Mouse (Mus musculus) G1E (cell line): ENCODE results near the gene Nat8f2. TPM values are rescaled to one million over a fixed set of nuclear protein-coding genes. Genes with fewer than 3 reads are reported as not detected.

ENCODE experiments used
- ATAC-seq: 2 replicates; pipeline ENCODE4 v1.8.0; 2016; ENCODE audit warnings: mild to moderate bottlenecking; ENCODE audit not compliant: insufficient number of reproducible peaks, poor library complexity, low FRiP score, severe bottlenecking; ENCODE audit errors: extremely low read depth
- DNase-seq: peaks from one replicate; pipeline ENCODE4 v3.0.0; 2012; ENCODE audit warnings: low spot score
- H3K27me3 ChIP-seq: 2 replicates; pipeline ENCODE4 v1.6.1; 2012; ENCODE audit warnings: mild to moderate bottlenecking, low read length, inconsistent platforms; ENCODE audit not compliant: insufficient read depth
- H3K36me3 ChIP-seq: replicated peaks from 2 replicates; pipeline ENCODE3; 2012; ENCODE audit warnings: mild to moderate bottlenecking, inconsistent platforms
- H3K4me1 ChIP-seq: 2 replicates; pipeline ENCODE4 v1.6.1; 2012; ENCODE audit warnings: low read depth, low read length, inconsistent platforms, mixed read lengths; ENCODE audit not compliant: insufficient read depth
- H3K4me3 ChIP-seq: 2 replicates; pipeline ENCODE4 v1.5.1; 2012; ENCODE audit warnings: low read depth, mild to moderate bottlenecking, inconsistent platforms, low read length, moderate library complexity, mixed read lengths
- H3K9me3 ChIP-seq: replicated peaks from 2 replicates; pipeline ENCODE4 v1.6.1; 2012; ENCODE audit warnings: inconsistent platforms
- CTCF ChIP-seq: IDR thresholded peaks from 2 replicates; pipeline ENCODE4 v1.5.1; 2012; ENCODE audit warnings: low read depth, low read length, inconsistent platforms, mixed read lengths
- GATA1 ChIP-seq: IDR thresholded peaks from 2 replicates; pipeline ENCODE4 v1.6.1; 2012; ENCODE audit warnings: borderline replicate concordance, low read length, inconsistent platforms, mixed read lengths
- GATA2 ChIP-seq: IDR thresholded peaks from 2 replicates; pipeline ENCODE4 v1.6.1; 2012; ENCODE audit warnings: low read depth, low read length, inconsistent platforms, borderline replicate concordance
- POLR2AphosphoS5 ChIP-seq: IDR thresholded peaks from 2 replicates; pipeline ENCODE4 v1.6.1; 2012; ENCODE audit warnings: low read depth, low read length, inconsistent platforms; ENCODE audit not compliant: insufficient replicate concordance
- TAL1 ChIP-seq: conservative IDR thresholded peaks from 2 replicates; pipeline ENCODE4 v1.6.1; 2012; ENCODE audit warnings: low read depth, low read length, inconsistent platforms, mixed read lengths
- polyA plus RNA-seq: library from polyadenylated mRNA; stranded (reverse); fragments of >175 nt; gene quantifications from 2 replicates; pipeline ENCODE4 v1.2.3, GENCODE M21; 2012
- total RNA-seq, 2 experiments: library from RNA; stranded (forward) in 1 of 2; stranded (reverse) in 1 of 2; fragments of 200-1000 nt in 1 of 2; fragments of >200 nt in 1 of 2; fragmentation: Nextera tagmentation in 1 of 2; gene quantifications; 2 replicates each; pipeline ENCODE4 v1.2.3; 2014 to 2017

Nat8f2 gene
- total and polyA plus RNA-seq, 3 experiments, result 0.11 TPM; not detected in 2

DNA sequence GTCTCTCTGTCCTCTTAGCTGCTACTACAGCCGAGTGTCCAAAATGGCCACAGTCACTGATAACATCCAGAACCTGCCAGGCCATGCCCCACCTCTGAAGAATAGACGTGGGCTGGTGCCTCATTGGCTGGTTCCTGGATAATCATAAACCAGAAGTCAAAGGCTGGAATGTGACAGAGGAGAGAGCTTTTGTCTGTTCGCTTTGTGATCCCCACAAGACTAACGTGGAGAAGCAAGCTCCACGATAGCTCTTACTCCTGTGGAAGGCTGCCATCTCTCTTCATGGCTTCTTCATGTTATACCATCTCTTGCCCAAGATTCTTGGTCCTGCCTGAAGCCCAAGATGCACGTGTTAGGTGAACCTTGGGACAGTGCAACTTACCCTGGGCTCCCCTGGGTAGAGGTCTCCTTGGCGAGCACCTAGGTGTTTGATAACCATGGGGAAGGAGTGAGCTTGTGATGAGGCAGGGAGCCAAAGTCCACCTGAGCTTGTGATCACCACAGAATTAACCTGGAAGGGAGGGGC is 37.1 kb downstream of the Nat8f2 start, which contains the start of gene Nat8:
TSS of gene Nat8 (minus strand) at position 287 of the 526 bp plus-strand sequence.
- Histone ChIP-seq H3K4me3 (no peak within 1 kb of the TSS), H3K4me1 (no peaks in the 10 kb centered on the region), H3K9me3 (no peaks in the 10 kb centered on the region), H3K27me3 (no peaks in the 10 kb centered on the region), H3K36me3 (no peaks in the 10 kb centered on the region)
- no peak for ATAC-seq
- TF ChIP-seq GATA2 (no peak), TAL1 (no peak), CTCF (no peak), GATA1 (no peak), POLR2AphosphoS5 (no peak)
- DNase-seq, result no peak

DNA sequence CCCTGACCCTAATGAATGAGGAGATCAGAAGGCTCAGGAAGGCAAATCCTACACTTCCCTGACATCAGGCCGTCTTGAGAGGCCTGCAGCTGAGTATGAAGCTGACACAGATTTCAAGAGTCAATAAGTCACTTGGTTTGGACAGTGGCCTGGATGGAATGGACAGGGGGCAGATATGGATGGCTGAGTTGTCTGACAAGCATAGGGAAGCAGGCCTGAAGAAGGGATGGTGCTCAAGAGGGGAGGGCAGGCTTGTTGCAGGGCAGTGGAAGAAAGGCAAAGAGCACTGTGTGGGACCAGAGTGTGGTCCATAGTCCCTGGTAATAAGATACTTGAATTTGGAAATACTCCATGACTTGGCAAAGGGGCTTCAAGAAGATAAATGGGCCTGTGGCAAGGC is 39.5 kb downstream of the Nat8f2 start:
- Histone ChIP-seq H3K36me3 (no peaks in the 10 kb centered on the region), H3K4me1 (no peaks in the 10 kb centered on the region), H3K9me3 (no peaks in the 10 kb centered on the region), H3K4me3 (no peak overlapping the region), H3K27me3 (no peaks in the 10 kb centered on the region)
- DNase-seq, result no peak
- ATAC-seq, result no peak
- no peak for TF ChIP-seq POLR2AphosphoS5
- TF ChIP-seq GATA1, result no peak
- no peak for TF ChIP-seq CTCF
- no peak for TF ChIP-seq GATA2
- TF ChIP-seq TAL1, result no peak

DNA sequence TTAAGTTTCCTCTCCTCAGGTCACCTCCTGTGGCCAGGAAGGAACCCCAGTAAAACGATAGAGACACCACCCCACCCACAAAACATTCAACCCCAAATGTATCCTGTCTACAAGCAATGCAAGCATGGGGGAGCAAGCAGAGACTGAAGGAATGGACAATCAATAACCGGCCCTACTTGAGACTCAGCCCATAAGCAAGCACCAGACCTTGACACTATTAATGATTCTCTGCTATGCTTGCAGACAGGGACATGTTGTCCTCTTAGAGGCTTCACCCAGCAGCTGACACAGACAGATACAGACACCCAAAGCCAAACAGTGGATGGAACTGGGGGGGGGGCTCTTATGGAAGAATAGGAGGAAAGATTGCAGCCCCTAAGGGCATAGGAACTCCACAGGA is 43.1 kb downstream of the Nat8f2 start:
- no peaks in the 10 kb centered on the region for H3K4me1 ChIP-seq
- DNase-seq, result no peak
- peaks cover 3% of the 10 kb centered on the region; the same call in 1 of the 2 replicates for H3K27me3 ChIP-seq
- H3K4me3 ChIP-seq, result no peak overlapping the region
- no peak for ATAC-seq
- no peaks in the 10 kb centered on the region for H3K9me3 ChIP-seq
- H3K36me3 ChIP-seq, result no peaks in the 10 kb centered on the region
- TF ChIP-seq TAL1, result no peak
- TF ChIP-seq GATA1, result no peak
- TF ChIP-seq GATA2, result no peak
- no peak for TF ChIP-seq CTCF
- no peak for TF ChIP-seq POLR2AphosphoS5

DNA sequence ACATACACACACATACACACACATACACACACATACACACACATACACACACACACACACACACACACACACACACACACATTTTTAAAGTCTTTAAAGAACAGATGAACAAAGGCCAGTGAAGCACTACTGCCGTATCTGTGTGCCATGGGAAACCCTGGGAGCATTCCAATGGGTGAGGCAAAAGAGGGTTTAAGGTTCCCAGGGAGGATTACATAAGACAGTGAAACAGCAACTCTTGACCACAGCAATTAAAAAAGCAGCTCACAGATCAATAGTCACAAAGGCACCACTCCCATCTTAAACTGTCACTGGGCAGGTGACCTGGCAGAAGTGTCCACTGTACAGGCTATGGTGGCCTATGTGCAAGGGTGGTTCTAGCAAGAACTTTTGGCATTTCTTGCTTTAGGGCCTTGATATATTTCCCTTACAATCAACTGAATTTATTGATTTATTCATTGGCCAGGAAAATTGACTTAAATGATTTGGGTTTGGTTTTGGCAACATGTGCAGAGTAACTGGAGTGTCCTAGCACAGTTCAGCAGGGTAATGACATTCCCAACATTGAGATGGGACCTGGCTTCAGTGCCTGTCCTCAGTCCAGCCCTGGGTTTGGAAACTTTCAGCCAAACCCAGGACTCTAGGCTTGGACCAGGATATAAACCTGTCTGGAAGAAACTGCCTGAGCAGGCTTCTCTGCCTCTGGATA is 45.4 kb downstream of the Nat8f2 start:
- no peak for ATAC-seq
- Histone ChIP-seq H3K36me3 (no peaks in the 10 kb centered on the region), H3K9me3 (no peaks in the 10 kb centered on the region), H3K4me3 (no peak overlapping the region), H3K4me1 (no peaks in the 10 kb centered on the region), H3K27me3 (peaks cover 3% of the 10 kb centered on the region; the same call in 1 of the 2 replicates)
- no peak for DNase-seq
- no peak for TF ChIP-seq GATA2
- no peak for TF ChIP-seq GATA1
- no peak for TF ChIP-seq TAL1
- no peak for TF ChIP-seq POLR2AphosphoS5
- no peak for TF ChIP-seq CTCF

DNA sequence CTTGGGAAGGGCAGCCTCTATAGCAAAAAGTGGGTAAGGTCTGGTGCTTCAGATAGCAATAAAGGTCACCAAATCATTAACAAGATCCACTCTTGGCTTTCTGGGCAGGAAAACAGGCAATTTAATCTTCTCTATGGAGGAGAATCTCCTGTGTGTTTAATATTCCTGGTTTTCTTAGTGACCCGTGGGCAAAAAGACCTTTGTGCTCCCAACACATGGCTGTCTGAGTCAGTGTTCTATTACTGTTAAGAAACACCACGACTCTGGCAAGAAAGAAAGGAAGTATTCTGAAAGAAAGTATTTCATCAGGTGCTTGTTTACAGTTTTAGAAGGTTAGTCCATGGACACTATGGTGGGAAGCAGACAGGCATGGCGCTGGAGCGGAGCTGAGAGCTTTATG is 46.7 kb downstream of the Nat8f2 start:
- DNase-seq (no peak), ATAC-seq (no peak)
- no peak for TF ChIP-seq CTCF
- no peak for TF ChIP-seq POLR2AphosphoS5
- no peak for TF ChIP-seq GATA1
- TF ChIP-seq GATA2, result no peak
- no peak for TF ChIP-seq TAL1
- Histone ChIP-seq H3K36me3 (no peaks in the 10 kb centered on the region), H3K27me3 (peaks cover 3% of the 10 kb centered on the region; the same call in 1 of the 2 replicates), H3K4me3 (no peak overlapping the region), H3K4me1 (no peaks in the 10 kb centered on the region), H3K9me3 (no peaks in the 10 kb centered on the region)

DNA sequence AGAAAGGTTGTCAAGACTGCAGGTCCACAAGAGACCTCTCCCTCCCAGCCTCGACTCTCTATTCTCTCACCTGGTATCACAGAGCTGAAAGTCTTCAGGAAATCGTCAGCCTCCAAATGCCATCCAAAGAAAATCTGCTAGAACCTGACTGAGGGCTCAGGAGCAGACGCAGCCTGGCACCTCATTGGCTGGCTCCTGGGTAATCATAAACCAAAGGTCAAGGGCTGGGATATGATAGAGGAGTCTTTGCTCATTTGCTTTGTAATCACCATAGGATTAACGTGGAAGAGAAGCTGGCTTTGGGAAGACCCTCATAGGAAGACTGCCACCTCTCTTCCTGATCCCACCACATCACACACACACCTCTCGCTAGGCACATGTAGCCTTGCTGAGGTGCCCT is 48.1 kb downstream of the Nat8f2 start, which contains the start of the genes Nat8f6 and Nat8f5:
TSS of gene Nat8f6 (minus strand) at position 118 of the 400 bp plus-strand sequence.
TSS of gene Nat8f5 (minus strand) at position 136 of the 400 bp plus-strand sequence.
- no peak for ATAC-seq
- DNase-seq, result no peak
- no peaks in the 10 kb centered on the region for H3K9me3 ChIP-seq
- H3K36me3 ChIP-seq, result no peaks in the 10 kb centered on the region
- no peak within 1 kb of the TSS for H3K4me3 ChIP-seq
- TF ChIP-seq POLR2AphosphoS5 (no peak), TAL1 (no peak), GATA2 (no peak), GATA1 (no peak), CTCF (no peak)
- H3K4me1 ChIP-seq, result no peaks in the 10 kb centered on the region
- H3K27me3 ChIP-seq, result peaks cover 3% of the 10 kb centered on the region; the same call in 1 of the 2 replicates

DNA sequence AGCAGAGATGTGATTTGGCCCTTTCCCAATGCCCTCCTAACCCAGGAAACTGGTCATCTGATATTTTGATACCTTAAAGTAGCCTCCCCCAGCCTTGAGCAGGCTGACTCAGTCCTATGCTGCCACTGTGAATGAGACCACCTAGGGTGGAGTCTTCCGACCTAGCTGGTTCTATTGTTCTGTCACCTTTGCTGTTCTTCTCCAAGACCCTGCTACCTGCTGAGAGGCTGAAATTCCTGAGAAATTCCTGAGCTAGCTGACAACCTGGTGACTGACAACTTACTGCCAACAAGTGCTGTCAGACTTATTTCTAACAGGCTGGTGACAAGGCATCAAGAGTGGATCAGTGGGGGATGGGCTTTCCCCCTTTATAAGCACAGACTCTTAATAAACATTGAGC is 50.6 kb downstream of the Nat8f2 start:
- TF ChIP-seq POLR2AphosphoS5, result no peak
- no peak for TF ChIP-seq TAL1
- no peak for TF ChIP-seq GATA1
- no peak for TF ChIP-seq CTCF
- TF ChIP-seq GATA2, result no peak
- no peak overlapping the region for H3K4me3 ChIP-seq
- H3K27me3 ChIP-seq, result no peaks in the 10 kb centered on the region
- no peaks in the 10 kb centered on the region for H3K36me3 ChIP-seq
- no peaks in the 10 kb centered on the region for H3K4me1 ChIP-seq
- H3K9me3 ChIP-seq, result no peaks in the 10 kb centered on the region
- DNase-seq (no peak), ATAC-seq (no peak)

Other genes with a start within 250 kb of the Nat8f2 start
- gene Nat8f7, start 156.0 kb downstream of the Nat8f2 start, total RNA-seq (2014; fragmentation: Nextera tagmentation), result not detected in 2 replicates
- gene Nat8f7, start 156.0 kb downstream of the Nat8f2 start, total RNA-seq (2017), result not detected in 2 replicates
- not detected in 2 replicates for gene Nat8f7, start 156.0 kb downstream of the Nat8f2 start, polyA plus RNA-seq
- gene Nat8f3, start 103.4 kb downstream of the Nat8f2 start, total RNA-seq (2014; fragmentation: Nextera tagmentation), result not detected in 2 replicates
- gene Nat8f3, start 103.4 kb downstream of the Nat8f2 start, total RNA-seq (2017), result 0.12 and 0.22 TPM in 2 replicates
- not detected in 2 replicates for gene Nat8f3, start 103.4 kb downstream of the Nat8f2 start, polyA plus RNA-seq
- gene Nat8f6, start 48.2 kb downstream of the Nat8f2 start, total RNA-seq (2014; fragmentation: Nextera tagmentation), result not detected in 2 replicates
- not detected in 2 replicates for gene Nat8f6, start 48.2 kb downstream of the Nat8f2 start, total RNA-seq (2017)
- not detected in 2 replicates for gene Nat8f6, start 48.2 kb downstream of the Nat8f2 start, polyA plus RNA-seq
- not detected in 2 replicates for gene Nat8f5, start 48.2 kb downstream of the Nat8f2 start, total RNA-seq (2014; fragmentation: Nextera tagmentation)
- gene Nat8f5, start 48.2 kb downstream of the Nat8f2 start, total RNA-seq (2017), result not detected in 2 replicates
- not detected in 2 replicates for gene Nat8f5, start 48.2 kb downstream of the Nat8f2 start, polyA plus RNA-seq
- not detected in 2 replicates for gene Nat8, start 37.1 kb downstream of the Nat8f2 start, total RNA-seq (2014; fragmentation: Nextera tagmentation)
- not detected in 2 replicates for gene Nat8, start 37.1 kb downstream of the Nat8f2 start, total RNA-seq (2017)
- not detected in 2 replicates for gene Nat8, start 37.1 kb downstream of the Nat8f2 start, polyA plus RNA-seq
- gene Nat8f4, start 35.7 kb upstream of the Nat8f2 start, total RNA-seq (2014; fragmentation: Nextera tagmentation), result 1.4 and 1.7 TPM in 2 replicates
- 3.1 and 3.6 TPM in 2 replicates for gene Nat8f4, start 35.7 kb upstream of the Nat8f2 start, total RNA-seq (2017)
- gene Nat8f4, start 35.7 kb upstream of the Nat8f2 start, polyA plus RNA-seq, result 0.11 and 0.14 TPM in 2 replicates
- 68.6 and 70.6 TPM in 2 replicates for gene Tprkb, start 42.7 kb upstream of the Nat8f2 start, total RNA-seq (2014; fragmentation: Nextera tagmentation)
- gene Tprkb, start 42.7 kb upstream of the Nat8f2 start, total RNA-seq (2017), result 74.9 and 80.9 TPM in 2 replicates
- gene Tprkb, start 42.7 kb upstream of the Nat8f2 start, polyA plus RNA-seq, result 6.3 TPM in 2 replicates
- gene Nat8f1, start 46.5 kb upstream of the Nat8f2 start, total RNA-seq (2014; fragmentation: Nextera tagmentation), result 11.2 TPM in 2 replicates
- 4.8 and 6.4 TPM in 2 replicates for gene Nat8f1, start 46.5 kb upstream of the Nat8f2 start, total RNA-seq (2017)
- 1.3 and 1.9 TPM in 2 replicates for gene Nat8f1, start 46.5 kb upstream of the Nat8f2 start, polyA plus RNA-seq
- gene Dusp11, start 92.5 kb upstream of the Nat8f2 start, total RNA-seq (2014; fragmentation: Nextera tagmentation), result 222 and 254 TPM in 2 replicates
- 67.6 and 82.0 TPM in 2 replicates for gene Dusp11, start 92.5 kb upstream of the Nat8f2 start, total RNA-seq (2017)
- gene Dusp11, start 92.5 kb upstream of the Nat8f2 start, polyA plus RNA-seq, result 44.4 and 59.6 TPM in 2 replicates
- not detected in 2 replicates for gene Figla, start 147.0 kb upstream of the Nat8f2 start, total RNA-seq (2014; fragmentation: Nextera tagmentation)
- gene Figla, start 147.0 kb upstream of the Nat8f2 start, total RNA-seq (2017), result not detected in 2 replicates
- not detected in 2 replicates for gene Figla, start 147.0 kb upstream of the Nat8f2 start, polyA plus RNA-seq
- 43.2 and 82.9 TPM in 2 replicates for gene Add2, start 159.5 kb upstream of the Nat8f2 start, total RNA-seq (2014; fragmentation: Nextera tagmentation)
- gene Add2, start 159.5 kb upstream of the Nat8f2 start, total RNA-seq (2017), result 106 and 121 TPM in 2 replicates
- 114 and 125 TPM in 2 replicates for gene Add2, start 159.5 kb upstream of the Nat8f2 start, polyA plus RNA-seq